Mouse (Mus musculus) thymus, adult 2 months (tissue): ENCODE measurements around the gene Slc16a6. TPM values are rescaled to one million over a fixed set of nuclear protein-coding genes. Genes with fewer than 3 reads are reported as not detected.

ENCODE experiments used
- DNase-seq: peaks from one replicate; pipeline ENCODE4 v3.0.0; 2021
- H3K27ac ChIP-seq: fragments of 200-500 bp; 2 replicates; pipeline ENCODE4 v1.5.1; 2012; ENCODE audit warnings: low read length, control low read depth; ENCODE audit not compliant: control insufficient read depth, insufficient read depth
- H3K27me3 ChIP-seq: fragments of 200-500 bp; 2 replicates; pipeline ENCODE4 v1.6.1; 2012; ENCODE audit warnings: mild to moderate bottlenecking, low read length, moderate library complexity, mixed read lengths; ENCODE audit not compliant: control insufficient read depth, insufficient read depth
- H3K36me3 ChIP-seq: fragments of 200-500 bp; 2 replicates; pipeline ENCODE4 v1.6.1; 2012; ENCODE audit warnings: mild to moderate bottlenecking, low read length, moderate library complexity; ENCODE audit not compliant: control insufficient read depth, insufficient read depth
- H3K4me1 ChIP-seq: fragments of 200-500 bp; replicated peaks from 2 replicates; pipeline ENCODE4 v1.6.1; 2012; ENCODE audit warnings: low read length; ENCODE audit not compliant: control insufficient read depth, insufficient read depth
- H3K4me3 ChIP-seq: fragments of 200-500 bp; 2 replicates; pipeline ENCODE4 v1.5.1; 2012; ENCODE audit warnings: mild to moderate bottlenecking, low read length, control low read depth, moderate library complexity; ENCODE audit not compliant: control insufficient read depth, insufficient read depth
- CTCF ChIP-seq: fragments of 200-500 bp; IDR thresholded peaks from 2 replicates; pipeline ENCODE4 v1.5.1; 2012; ENCODE audit warnings: mild to moderate bottlenecking, control low read depth, low read length, moderate library complexity, borderline replicate concordance; ENCODE audit not compliant: control insufficient read depth, poor library complexity, insufficient read depth; ENCODE audit errors: extremely low read depth
- POLR2A ChIP-seq: fragments of 200-500 bp; IDR thresholded peaks from 2 replicates; pipeline ENCODE4 v1.6.1; 2012; ENCODE audit warnings: mild to moderate bottlenecking, low read length, control low read depth, moderate library complexity; ENCODE audit not compliant: control insufficient read depth, poor library complexity, insufficient read depth; ENCODE audit errors: extremely low read depth
- WGBS: fragments of 180-500 bp; shearing (Covaris S2); methylation state at CpG from one replicate; pipeline ENCODE4 v1.1.7; 2018; 5-methylcytosine and 5-hydroxymethylcytosine counted together
- polyA plus RNA-seq: library from polyadenylated mRNA; depleted of rRNA; stranded (reverse); fragments of >200 nt; gene quantifications from 2 replicates; pipeline ENCODE4 v1.2.3, GENCODE M21; 2012

The Slc16a6 gene
- polyA plus RNA-seq, 1 experiment = 9.0 TPM

DNA sequence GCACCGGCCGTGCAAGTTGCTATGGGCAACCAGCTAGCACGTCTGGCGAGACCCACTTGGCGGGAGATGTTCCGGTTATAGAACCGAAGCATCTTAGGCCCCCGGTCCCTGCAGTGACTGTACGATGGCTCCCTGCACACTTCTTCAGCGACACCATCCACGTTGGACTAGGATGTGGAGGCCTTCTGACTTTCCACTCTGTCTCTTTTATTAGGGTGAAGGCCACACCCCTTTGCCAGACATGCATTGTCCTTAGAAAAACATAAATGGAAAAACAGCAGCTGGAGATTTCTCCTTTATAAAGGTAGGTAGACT lies 47.2 kb downstream of the Slc16a6 start:
- DNase-seq = no peak
- WGBS = under 1% methylated on average over 11 of the region's 11 CpGs
- peak overlapping the region; percentile 54 for H3K4me3 ChIP-seq

DNA sequence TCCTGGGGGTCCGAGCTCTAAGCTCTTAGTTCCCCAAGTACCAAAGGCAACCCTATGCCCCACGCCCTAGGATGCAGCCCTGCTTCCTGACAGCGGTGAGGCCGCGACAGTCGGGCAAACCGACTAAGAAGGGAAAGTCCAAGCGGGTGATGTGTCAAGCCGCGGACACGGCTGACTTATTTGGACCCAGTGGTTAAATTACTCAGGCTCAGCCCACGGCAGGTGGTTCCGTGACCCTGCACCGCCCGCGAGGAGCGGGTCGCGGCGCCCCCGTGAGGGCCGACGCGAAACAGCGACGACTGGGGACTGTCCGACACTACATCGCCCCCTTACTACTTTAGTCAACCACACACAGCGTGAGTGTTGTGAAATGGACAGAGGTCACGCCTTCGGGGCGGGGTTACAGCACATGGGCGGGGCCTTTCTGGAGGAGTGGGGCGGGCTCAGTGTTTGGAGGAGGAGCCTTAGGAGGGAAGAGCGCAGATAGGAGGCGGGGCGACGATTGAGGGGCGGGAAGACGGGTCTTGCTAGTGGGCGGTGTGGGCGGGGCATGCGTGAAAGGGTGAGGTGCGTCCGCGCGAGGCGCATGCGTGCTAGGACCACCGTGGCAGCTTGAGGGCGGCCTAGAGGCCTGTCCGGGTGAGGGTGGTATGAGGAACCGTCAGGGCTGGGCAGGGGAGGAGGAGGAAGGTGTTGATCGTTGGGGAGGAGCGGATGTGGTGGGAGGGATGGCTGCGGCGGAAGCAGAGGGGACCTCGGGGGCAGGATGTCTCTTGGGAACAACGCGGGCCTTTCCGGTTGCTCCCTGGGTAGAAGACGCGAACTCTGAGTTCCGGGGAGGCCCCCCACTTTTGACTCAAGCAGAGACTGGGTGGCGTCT lies 47.8 kb downstream of the Slc16a6 start, which contains the start of gene Amz2:
Gene Amz2 (plus strand): TSS at position 555 of the 880 bp plus-strand sequence.
- WGBS = under 1% methylated on average over 65 of the region's 65 CpGs

More for the DNA sequence above, 47.2 kb downstream of the Slc16a6 start:
- peak overlapping the region; percentile 65 for H3K27ac ChIP-seq
- H3K4me1 ChIP-seq = peaks cover 10% of the 10 kb centered on the region
- H3K36me3 ChIP-seq = peaks cover 12% of the 10 kb centered on the region; the same call in 1 of the 2 replicates
- H3K27me3 ChIP-seq = no peaks in the 10 kb centered on the region
- TF ChIP-seq CTCF = no peak
- no peak for TF ChIP-seq POLR2A

DNA sequence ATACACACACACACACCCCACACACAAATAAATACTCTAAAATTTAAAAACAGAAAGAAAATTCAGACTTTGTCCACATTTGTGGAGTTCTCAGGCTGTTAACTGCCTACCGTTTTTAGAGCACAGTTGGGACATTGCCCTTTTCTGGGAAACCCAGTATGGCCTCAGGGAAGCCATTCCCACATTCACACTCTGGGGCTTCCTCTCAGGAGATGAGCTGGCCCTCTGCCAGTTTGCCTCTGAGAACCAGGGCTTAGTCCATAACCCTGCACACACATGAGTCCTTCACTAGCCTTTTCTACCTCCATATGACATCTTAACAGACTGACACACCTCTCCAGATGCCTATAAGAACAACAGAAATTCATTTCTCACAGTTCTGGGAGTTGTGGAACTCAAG lies 50.1 kb downstream of the Slc16a6 start:
- peaks cover 15% of the 10 kb centered on the region for H3K4me1 ChIP-seq
- no peaks in the 10 kb centered on the region for H3K27me3 ChIP-seq
- no peaks in the 10 kb centered on the region for H3K36me3 ChIP-seq
- no peak overlapping the region for H3K4me3 ChIP-seq
- TF ChIP-seq CTCF (no peak), POLR2A (no peak)
- no peak overlapping the region for H3K27ac ChIP-seq
- DNase-seq = no peak
- WGBS = 76% methylated on average over 1 of the region's 1 CpGs

More for the DNA sequence above, 47.8 kb downstream of the Slc16a6 start, which contains the start of gene Amz2:
- Histone ChIP-seq H3K36me3 (peaks cover 10% of the 10 kb centered on the region; the same call in 1 of the 2 replicates), H3K27ac (peak within 1 kb of the TSS; percentile 65), H3K4me3 (peak within 1 kb of the TSS; percentile 54), H3K27me3 (no peaks in the 10 kb centered on the region), H3K4me1 (peaks cover 11% of the 10 kb centered on the region)
- TF ChIP-seq CTCF = peak; percentile 91
- peak; percentile 87 for TF ChIP-seq POLR2A
- peak; percentile 99 for DNase-seq

- no peak overlapping the region for H3K27ac ChIP-seq
- TF ChIP-seq POLR2A = no peak
- no peak for TF ChIP-seq CTCF
- no peak for DNase-seq
- WGBS = 98% methylated on average over 4 of the region's 4 CpGs
- H3K36me3 ChIP-seq = no peaks in the 10 kb centered on the region
- no peak overlapping the region for H3K4me3 ChIP-seq
- no peaks in the 10 kb centered on the region for H3K27me3 ChIP-seq
- peaks cover 15% of the 10 kb centered on the region for H3K4me1 ChIP-seq
Measured at GRCm38 (mm10) chr11:109422263-109422662, 51.1 kb downstream of the Slc16a6 start.

DNA sequence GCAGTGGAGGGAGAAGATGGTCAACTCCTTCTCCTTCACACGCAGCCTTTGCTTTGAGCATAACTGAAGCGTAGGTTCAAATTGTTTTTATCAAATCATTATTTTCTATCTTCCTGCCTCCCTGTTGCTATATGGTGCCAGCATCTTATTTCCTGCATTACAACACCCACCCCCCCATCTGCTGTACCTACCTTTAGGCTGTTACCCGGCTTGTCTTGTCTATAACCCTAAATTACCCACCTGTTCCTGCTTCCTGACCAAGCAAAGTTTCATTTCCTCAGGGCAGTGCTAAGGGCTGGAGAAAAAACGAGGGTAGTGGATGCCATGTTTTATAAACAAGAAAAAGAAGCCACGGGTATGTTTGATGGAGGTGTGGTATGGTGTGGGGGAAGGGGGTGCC lies 52.2 kb downstream of the Slc16a6 start:
- Histone ChIP-seq H3K4me1 (peaks cover 11% of the 10 kb centered on the region), H3K27me3 (no peaks in the 10 kb centered on the region), H3K4me3 (no peak overlapping the region), H3K27ac (no peak overlapping the region), H3K36me3 (no peaks in the 10 kb centered on the region)
- DNase-seq = no peak
- TF ChIP-seq POLR2A (no peak), CTCF (no peak)
- 66% methylated on average over 5 of the region's 5 CpGs for WGBS

DNA sequence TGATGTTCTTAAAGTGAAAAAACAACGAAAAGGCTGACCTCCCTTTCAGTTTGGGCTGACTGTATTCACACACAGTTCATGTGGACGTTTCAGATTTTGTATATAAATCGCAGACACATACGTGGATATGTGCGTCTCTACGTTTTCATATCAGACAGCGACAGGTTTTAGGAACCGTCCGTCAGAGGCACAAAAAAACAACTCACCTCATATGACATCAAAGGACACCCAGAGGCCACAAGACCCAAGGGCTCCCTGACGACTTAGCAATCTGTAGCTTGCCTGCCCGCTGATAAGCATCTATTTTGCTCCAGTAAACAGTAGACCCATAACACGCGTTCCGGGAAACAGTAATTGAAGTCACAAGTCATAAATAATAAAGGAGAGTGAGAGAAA lies 52.8 kb downstream of the Slc16a6 start:
- DNase-seq = no peak
- WGBS = 18% methylated on average over 14 of the region's 14 CpGs
- H3K36me3 ChIP-seq = no peaks in the 10 kb centered on the region
- TF ChIP-seq CTCF (no peak), POLR2A (no peak)
- no peaks in the 10 kb centered on the region for H3K27me3 ChIP-seq
- H3K4me1 ChIP-seq = peaks cover 11% of the 10 kb centered on the region
- H3K4me3 ChIP-seq = peak overlapping the region; percentile 60
- peak overlapping the region; percentile 81 for H3K27ac ChIP-seq
